Mouse (Mus musculus) A20 (cell line): ENCODE data around the gene Mob3b.

Source experiments
- DNase-seq: peaks from one replicate; pipeline ENCODE4 v3.0.0-alpha.2; 2011; ENCODE audit warnings: low read depth, low spot score

The Mob3b gene

GRCm38 (mm10) chr4:34899322-34899721 is 258.0 kb downstream of the Mob3b start:
- DNase-seq: no peak
